Mouse (Mus musculus): Measurements from ENCODE around the gene Ezr.

- TF ChIP-seq CTCF (IDR thresholded peaks at IDR 0.05; ENCODE audit: low read depth, low read length) (no peak), POLR2A (IDR thresholded peaks at IDR 0.05; ENCODE audit: insufficient read depth, low read length) (no peak), EP300 (IDR thresholded peaks at IDR 0.05; ENCODE audit: insufficient read depth, low read depth, low read length) (no peak)
These were observed 30.2 kb downstream of the Ezr start for GRCm38 (mm10) chr17:6752375-6752774.

Measured in ES-Bruce4 (cell line).